Comparison of ENCODE assay signal across 8 mouse cellular contexts in genomic region chr5:92489503-92489902, GRCm38 (mm10). TPM values are rescaled to one million over a fixed set of nuclear protein-coding genes. Genes with fewer than 3 reads are reported as not detected.
DNase-seq lines count a peak whose midpoint lies in the region; ATAC-seq and TF ChIP-seq lines count a peak whose summit lies in the region.

No protein-coding gene starts in this region.

- no peaks in the 10 kb centered on the region for H3K27me3 ChIP-seq in forebrain, postnatal 0 days (ENCODE audit: insufficient read depth, low read length)
- no peaks in the 10 kb centered on the region for H3K27me3 ChIP-seq in hindbrain, embryonic 10.5 days (ENCODE audit: insufficient read depth, poor library complexity, severe bottlenecking)
- H3K27me3 ChIP-seq in hindbrain, embryonic 12.5 days, result no peaks in the 10 kb centered on the region

- no peak overlapping the region for H3K4me2 ChIP-seq in forebrain, postnatal 0 days (ENCODE audit: low read depth)
- H3K4me2 ChIP-seq in hindbrain, embryonic 12.5 days (replicated peaks), result no peak overlapping the region

- no peaks in the 10 kb centered on the region for H3K9me3 ChIP-seq in forebrain, postnatal 0 days (ENCODE audit: low read length)
- H3K9me3 ChIP-seq in hindbrain, embryonic 10.5 days, result no peaks in the 10 kb centered on the region; the same call in 1 of the 2 replicates
- H3K9me3 ChIP-seq in hindbrain, embryonic 12.5 days (replicated peaks), result 0 out of 2 replicates have a peak, but pooled peaks cover 5% of the 10 kb centered on the region

- no peak overlapping the region for H3K4me3 ChIP-seq in forebrain, postnatal 0 days (ENCODE audit: low read depth, low read length)
- no peak overlapping the region for H3K4me3 ChIP-seq in hindbrain, embryonic 10.5 days
- no peak overlapping the region for H3K4me3 ChIP-seq in hindbrain, embryonic 12.5 days

- peaks cover 7% of the 10 kb centered on the region; the same call in 1 of the 2 replicates for H3K36me3 ChIP-seq in forebrain, postnatal 0 days (ENCODE audit: insufficient read depth)
- peaks cover 27% of the 10 kb centered on the region for H3K36me3 ChIP-seq in hindbrain, embryonic 10.5 days
- H3K36me3 ChIP-seq in hindbrain, embryonic 12.5 days, result peaks cover 6% of the 10 kb centered on the region

- H3K4me1 ChIP-seq in forebrain, postnatal 0 days (ENCODE audit: insufficient read depth), result no peaks in the 10 kb centered on the region
- H3K4me1 ChIP-seq in hindbrain, embryonic 10.5 days (replicated peaks), result peaks cover 17% of the 10 kb centered on the region
- peaks cover 21% of the 10 kb centered on the region; the same call in 1 of the 2 replicates for H3K4me1 ChIP-seq in hindbrain, embryonic 12.5 days

- peak; percentile 47 for ATAC-seq in forebrain, postnatal 0 days
- ATAC-seq in hindbrain, embryonic 12.5 days (ENCODE audit: low FRiP score), result no peak

- WGBS in forebrain, postnatal 0 days, result 29% methylated on average over 4 of the region's 4 CpGs
- 82% methylated on average over 4 of the region's 4 CpGs for WGBS in hindbrain, embryonic 10.5 days
- 83% methylated on average over 4 of the region's 4 CpGs for WGBS in hindbrain, embryonic 12.5 days

- TF ChIP-seq CTCF in forebrain, postnatal 0 days (IDR thresholded peaks at IDR 0.05; ENCODE audit: low read depth), result no peak

- H3K9ac ChIP-seq in forebrain, postnatal 0 days, result no peak overlapping the region
- H3K9ac ChIP-seq in hindbrain, embryonic 12.5 days, result no peak overlapping the region

- peak; percentile 73 for DNase-seq in heart, adult 11 months
- no peak for DNase-seq in heart, adult 18-20 months
- DNase-seq in MN1 (ENCODE audit: low spot score), result peak; percentile 56
- peak; percentile 41 for DNase-seq in forebrain, postnatal 0 days
- peak; percentile 43 for DNase-seq in lung, postnatal 14 days
- DNase-seq in thymus, postnatal 4 days, result peak; percentile 71
- DNase-seq in hindbrain, embryonic 10.5 days (ENCODE audit: low spot score), result no peak

- H3K27ac ChIP-seq in forebrain, postnatal 0 days (ENCODE audit: low read depth, low read length), result no peak overlapping the region
- no peak overlapping the region for H3K27ac ChIP-seq in hindbrain, embryonic 10.5 days
- H3K27ac ChIP-seq in hindbrain, embryonic 12.5 days, result no peak overlapping the region

RNA-seq across cellular contexts. Expression of gene Scarb2, which starts 17.1 kb away (rescaled TPM):
- 10 to 100 TPM; 79.5 to 88.4 TPM for total RNA-seq in heart, adult 18-20 months (2021)
- 123 and 149 TPM in 2 replicates for total RNA-seq in forebrain, postnatal 0 days (2014; rRNA removed)
- 19.4 and 23.1 TPM in 2 replicates for polyA plus RNA-seq in forebrain, postnatal 0 days (2015; fragmentation: Nextera tagmentation; extraction: Ambion mirVana)
- 9.2 and 11.8 TPM in 2 replicates for polyA plus RNA-seq in hindbrain, embryonic 10.5 days (2016; fragmentation: Nextera tagmentation; extraction: Ambion mirVana)
- 16.2 and 17.1 TPM in 2 replicates for polyA plus RNA-seq in hindbrain, embryonic 12.5 days (2016; fragmentation: Nextera tagmentation; extraction: Ambion mirVana)

RNA-seq across cellular contexts. Expression of gene Nup54, which starts 54.5 kb away (rescaled TPM):
- 10 to 100 TPM; 19.1 to 21.9 TPM for total RNA-seq in heart, adult 18-20 months (2021)
- total RNA-seq in forebrain, postnatal 0 days (2014; rRNA removed), result 80.1 and 94.5 TPM in 2 replicates
- 35.1 and 43.7 TPM in 2 replicates for polyA plus RNA-seq in forebrain, postnatal 0 days (2015; fragmentation: Nextera tagmentation; extraction: Ambion mirVana)
- polyA plus RNA-seq in hindbrain, embryonic 10.5 days (2016; fragmentation: Nextera tagmentation; extraction: Ambion mirVana), result 52.7 and 65.8 TPM in 2 replicates
- 46.2 and 59.8 TPM in 2 replicates for polyA plus RNA-seq in hindbrain, embryonic 12.5 days (2016; fragmentation: Nextera tagmentation; extraction: Ambion mirVana)

Comparison
In these comparisons a context has a peak if more than half of its experiments do, and no peak if none do; other contexts are left out.
1. DNase-seq: peak in heart, adult 11 months (single experiment), MN1 (single experiment), forebrain, postnatal 0 days (single experiment), lung, postnatal 14 days (single experiment) and thymus, postnatal 4 days (single experiment); none in heart, adult 18-20 months (0 of 2) and hindbrain, embryonic 10.5 days (single experiment).